Mouse (Mus musculus): ENCODE measurements at regions not wholly inside any gene's neighbourhood (a gene's known extent, or its start where the extent isn't known, plus 50 kb on each side); places are given as distances from the start of the nearest gene placed in this dataset.
"Not testable (repeated sequence)": the region's sequence is repeated elsewhere in the genome, so short reads cannot be mapped to it uniquely, and the experiment has no call there.

DNA sequence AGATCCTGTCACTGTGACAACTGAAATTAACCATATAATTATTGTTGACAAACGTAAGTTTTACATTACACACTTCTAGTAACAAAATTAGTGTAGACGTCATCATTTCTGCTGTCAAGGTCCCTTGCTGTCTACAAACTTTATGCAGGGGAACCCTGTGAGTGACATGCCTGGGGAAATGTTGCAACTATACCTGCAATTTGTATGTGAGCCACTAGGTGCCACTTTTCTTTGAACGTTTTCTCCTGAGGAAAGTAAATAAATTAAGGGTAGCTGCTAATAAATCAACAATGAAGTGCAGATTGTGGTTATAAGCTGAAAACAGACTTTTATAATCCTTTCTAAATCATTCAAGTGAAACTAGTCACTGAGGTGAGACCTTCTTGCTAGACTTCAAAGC is 457.3 kb upstream of the Ercc4 start:
- Histone ChIP-seq H3K9ac (no peak overlapping the region), H3K27me3 (no peaks in the 10 kb centered on the region), H3K4me3 (no peak overlapping the region), H3K36me3 (no peaks in the 10 kb centered on the region), H3K9me3 (no peaks in the 10 kb centered on the region), H3K4me2 (no peak overlapping the region), H3K4me1 (no peaks in the 10 kb centered on the region), H3K27ac (no peak overlapping the region)
- ATAC-seq (ENCODE audit: borderline replicate concordance, extremely low read depth, low FRiP score, low TSS enrichment), result no peak
- WGBS, result 71% methylated on average over 3 of the region's 3 CpGs

- not testable (repeated sequence) for H3K27ac ChIP-seq; H3K9ac ChIP-seq; H3K9me3 ChIP-seq; H3K4me2 ChIP-seq; ATAC-seq (ENCODE audit: borderline replicate concordance, extremely low read depth, low FRiP score, low TSS enrichment); H3K4me3 ChIP-seq; H3K36me3 ChIP-seq; H3K4me1 ChIP-seq; H3K27me3 ChIP-seq
- 74% methylated on average over 1 of the region's 1 CpGs for WGBS
These were observed 435.8 kb upstream of the Ercc4 start for GRCm38 (mm10) chr16:12673656-12674055.

DNA sequence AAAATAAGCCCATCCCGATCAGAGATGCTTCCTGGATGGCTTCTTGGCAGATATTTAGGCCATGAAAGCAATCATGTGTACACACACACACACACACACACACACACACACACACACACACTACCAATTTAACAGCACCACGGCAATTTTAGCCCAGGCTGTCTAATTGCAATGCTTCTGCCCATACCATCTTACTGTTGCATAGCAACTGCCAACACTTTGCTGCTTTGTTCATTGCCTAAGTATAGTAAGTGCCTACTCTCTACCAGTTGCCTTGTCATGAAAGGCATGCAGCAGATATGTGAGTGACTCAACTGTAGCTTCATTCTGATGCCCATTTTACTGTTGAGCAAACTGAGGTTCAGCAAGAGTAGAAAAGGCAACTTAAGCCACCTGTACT is 428.0 kb upstream of the Ercc4 start:
- no peaks in the 10 kb centered on the region for H3K27me3 ChIP-seq
- H3K36me3 ChIP-seq, result no peaks in the 10 kb centered on the region
- H3K4me2 ChIP-seq, result no peak overlapping the region
- 0 out of 2 replicates have a peak, but pooled peaks cover 2% of the 10 kb centered on the region for H3K4me1 ChIP-seq
- H3K9me3 ChIP-seq, result no peaks in the 10 kb centered on the region
- H3K9ac ChIP-seq, result no peak overlapping the region
- 71% methylated on average over 2 of the region's 2 CpGs for WGBS
- H3K27ac ChIP-seq, result no peak overlapping the region
- ATAC-seq (ENCODE audit: borderline replicate concordance, extremely low read depth, low FRiP score, low TSS enrichment), result no peak
- H3K4me3 ChIP-seq, result no peak overlapping the region

DNA sequence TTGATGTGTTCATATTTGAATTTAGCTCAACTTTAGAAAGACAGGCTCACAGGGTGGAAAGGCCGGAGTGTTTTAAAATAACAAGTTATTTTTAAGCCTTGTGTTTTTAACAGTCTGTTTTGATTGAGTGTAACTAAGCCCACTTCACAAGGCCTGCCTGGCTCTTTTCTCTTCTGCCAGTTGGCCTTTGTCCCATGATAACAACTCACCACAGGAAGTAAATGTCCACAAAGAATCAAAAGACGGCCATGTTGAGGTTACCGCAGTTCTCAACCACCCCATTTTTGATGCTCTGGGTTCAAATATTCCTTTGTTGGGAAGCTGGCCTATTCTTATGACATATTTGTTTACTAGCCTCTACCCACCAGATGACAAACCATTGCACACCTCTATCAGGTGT is 423.7 kb upstream of the Ercc4 start:
- 0 out of 2 replicates have a peak, but pooled peaks cover 2% of the 10 kb centered on the region for H3K4me1 ChIP-seq

GRCm38 (mm10) chr16:12691776-12692175 is 417.7 kb upstream of the Ercc4 start:
- Histone ChIP-seq H3K36me3 (no peaks in the 10 kb centered on the region), H3K4me3 (no peak overlapping the region), H3K9ac (no peak overlapping the region), H3K4me1 (no peaks in the 10 kb centered on the region; the same call in 1 of the 2 replicates), H3K27ac (no peak overlapping the region), H3K9me3 (no peaks in the 10 kb centered on the region), H3K4me2 (no peak overlapping the region), H3K27me3 (no peaks in the 10 kb centered on the region)
- 30% methylated on average over 3 of the region's 3 CpGs for WGBS
- no peak for ATAC-seq (ENCODE audit: borderline replicate concordance, extremely low read depth, low FRiP score, low TSS enrichment)

More for the DNA sequence above, 423.7 kb upstream of the Ercc4 start:
- H3K36me3 ChIP-seq, result no peaks in the 10 kb centered on the region
- no peaks in the 10 kb centered on the region for H3K27me3 ChIP-seq
- 42% methylated on average over 3 of the region's 3 CpGs for WGBS
- no peak for ATAC-seq (ENCODE audit: borderline replicate concordance, extremely low read depth, low FRiP score, low TSS enrichment)
- no peak overlapping the region for H3K4me3 ChIP-seq
- H3K9me3 ChIP-seq, result no peaks in the 10 kb centered on the region
- no peak overlapping the region for H3K27ac ChIP-seq
- H3K4me2 ChIP-seq, result no peak overlapping the region
- H3K9ac ChIP-seq, result no peak overlapping the region

- H3K36me3 ChIP-seq, result no peaks in the 10 kb centered on the region
- H3K4me2 ChIP-seq, result no peak overlapping the region
These were observed 416.7 kb upstream of the Ercc4 start for GRCm38 (mm10) chr16:12692739-12693292.

GRCm38 (mm10) chr16:12693346-12693745 is 416.1 kb upstream of the Ercc4 start:
- no peak overlapping the region for H3K9ac ChIP-seq
- H3K4me2 ChIP-seq, result no peak overlapping the region
- no peak overlapping the region for H3K27ac ChIP-seq
- no peaks in the 10 kb centered on the region for H3K9me3 ChIP-seq
- H3K4me3 ChIP-seq, result no peak overlapping the region
- H3K27me3 ChIP-seq, result no peaks in the 10 kb centered on the region
- H3K36me3 ChIP-seq, result no peaks in the 10 kb centered on the region
- no peak for ATAC-seq (ENCODE audit: borderline replicate concordance, extremely low read depth, low FRiP score, low TSS enrichment)
- H3K4me1 ChIP-seq, result peaks cover 4% of the 10 kb centered on the region; the same call in 1 of the 2 replicates
- 57% methylated on average over 7 of the region's 7 CpGs for WGBS

More at GRCm38 (mm10) chr16:12692739-12693292, 416.7 kb upstream of the Ercc4 start:
- Histone ChIP-seq H3K9ac (no peak overlapping the region), H3K4me1 (no peaks in the 10 kb centered on the region; the same call in 1 of the 2 replicates), H3K27ac (no peak overlapping the region), H3K4me3 (no peak overlapping the region), H3K9me3 (no peaks in the 10 kb centered on the region), H3K27me3 (no peaks in the 10 kb centered on the region)
- 26% methylated on average over 5 of the region's 5 CpGs for WGBS
- ATAC-seq (ENCODE audit: borderline replicate concordance, extremely low read depth, low FRiP score, low TSS enrichment), result no peak

DNA sequence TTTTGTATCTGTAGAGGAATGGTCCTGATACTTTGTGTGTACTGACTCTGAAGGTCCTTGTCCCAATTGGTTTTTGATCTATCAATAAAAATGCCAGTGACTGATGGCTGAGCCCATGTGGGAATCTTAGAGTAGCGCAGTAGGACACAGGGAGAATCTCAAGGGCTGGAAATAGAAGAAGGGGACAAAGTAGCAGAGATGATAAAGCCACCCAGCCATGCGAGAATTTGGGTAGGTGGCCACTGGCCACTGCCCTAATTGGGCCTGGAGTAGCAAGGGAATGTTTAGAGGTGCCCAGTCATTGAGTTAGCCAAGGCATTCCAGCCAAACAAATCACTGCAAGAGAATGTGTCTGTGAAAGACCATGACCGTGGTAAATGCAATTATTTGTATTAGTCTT is 414.8 kb upstream of the Ercc4 start:
- no peak overlapping the region for H3K4me2 ChIP-seq
- H3K4me1 ChIP-seq, result peaks cover 4% of the 10 kb centered on the region; the same call in 1 of the 2 replicates
- H3K4me3 ChIP-seq, result no peak overlapping the region
- H3K9ac ChIP-seq, result no peak overlapping the region
- no peaks in the 10 kb centered on the region for H3K27me3 ChIP-seq
- WGBS, result 78% methylated on average over 3 of the region's 3 CpGs
- H3K27ac ChIP-seq, result no peak overlapping the region
- H3K9me3 ChIP-seq, result no peaks in the 10 kb centered on the region
- no peaks in the 10 kb centered on the region for H3K36me3 ChIP-seq
- no peak for ATAC-seq (ENCODE audit: borderline replicate concordance, extremely low read depth, low FRiP score, low TSS enrichment)

DNA sequence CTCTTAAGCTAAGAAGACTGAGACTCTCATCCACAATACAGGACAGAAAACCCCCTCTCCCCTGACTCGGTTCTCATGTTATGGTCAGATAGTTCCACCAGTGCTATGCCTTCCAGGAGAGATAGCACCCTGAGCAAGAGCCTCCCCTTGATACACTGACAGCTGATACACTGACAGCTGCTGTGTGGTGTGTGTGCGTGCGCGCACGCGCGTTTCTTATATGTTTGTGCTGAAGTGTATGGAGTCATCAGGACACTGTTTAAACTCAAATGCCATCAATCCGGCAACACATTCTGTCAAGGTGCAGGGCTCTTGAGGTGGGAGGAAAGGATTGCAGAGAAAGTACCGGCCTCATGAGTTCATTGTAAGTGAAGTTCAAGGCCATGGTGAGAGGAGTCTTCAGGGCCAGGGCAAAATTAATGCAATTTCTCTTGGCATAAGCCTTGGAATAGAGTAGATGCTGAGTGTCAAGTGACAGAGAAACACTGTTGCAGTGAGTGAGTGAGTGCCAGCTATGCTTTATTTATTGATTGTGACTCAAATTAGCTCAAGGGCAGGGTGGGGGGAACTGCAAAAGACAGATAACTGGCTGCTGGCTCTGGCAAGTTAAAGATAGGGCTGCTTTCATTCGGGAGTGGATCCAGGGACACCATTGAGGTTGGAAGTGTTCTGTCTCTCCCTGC is 412.4 kb upstream of the Ercc4 start:
- H3K27me3 ChIP-seq, result no peaks in the 10 kb centered on the region; the same call in 1 of the 2 replicates
- H3K9ac ChIP-seq, result no peak overlapping the region
- no peaks in the 10 kb centered on the region for H3K9me3 ChIP-seq
- H3K36me3 ChIP-seq, result no peaks in the 10 kb centered on the region
- no peak overlapping the region for H3K27ac ChIP-seq
- peaks cover 4% of the 10 kb centered on the region; the same call in 1 of the 2 replicates for H3K4me1 ChIP-seq
- ATAC-seq (ENCODE audit: borderline replicate concordance, extremely low read depth, low FRiP score, low TSS enrichment), result peak; percentile 89
- 34% methylated on average over 10 of the region's 10 CpGs for WGBS
- H3K4me3 ChIP-seq, result no peak overlapping the region
- H3K4me2 ChIP-seq, result no peak overlapping the region

DNA sequence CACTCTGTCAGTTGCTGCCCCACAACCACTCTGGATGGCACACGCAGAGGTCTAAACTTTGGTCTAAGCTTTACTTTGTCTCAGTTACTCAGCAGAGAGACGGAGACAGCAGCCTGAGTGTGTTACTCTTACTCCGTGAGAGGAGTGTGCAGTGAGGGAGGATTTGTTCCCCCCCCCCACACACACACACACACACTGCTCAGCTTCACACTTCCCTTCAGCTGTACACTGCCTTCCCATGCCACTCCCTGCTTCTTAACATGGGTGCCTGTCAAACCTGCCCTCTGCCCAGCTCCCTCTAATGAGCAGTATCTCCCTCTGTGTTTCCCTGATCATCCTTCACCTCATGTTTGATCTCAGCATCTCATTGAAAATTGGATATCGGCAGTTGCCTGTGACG is 409.9 kb upstream of the Ercc4 start:
- Histone ChIP-seq H3K9ac (no peak overlapping the region), H3K4me1 (peaks cover 4% of the 10 kb centered on the region; the same call in 1 of the 2 replicates), H3K4me3 (no peak overlapping the region), H3K4me2 (no peak overlapping the region), H3K27me3 (no peaks in the 10 kb centered on the region; the same call in 1 of the 2 replicates), H3K36me3 (no peaks in the 10 kb centered on the region), H3K27ac (no peak overlapping the region), H3K9me3 (no peaks in the 10 kb centered on the region)
- 79% methylated on average over 5 of the region's 5 CpGs for WGBS
- no peak for ATAC-seq (ENCODE audit: borderline replicate concordance, extremely low read depth, low FRiP score, low TSS enrichment)

- no peak overlapping the region for H3K4me2 ChIP-seq
- ATAC-seq (ENCODE audit: borderline replicate concordance, extremely low read depth, low FRiP score, low TSS enrichment), result no peak
- H3K9me3 ChIP-seq, result no peaks in the 10 kb centered on the region
- peaks cover 4% of the 10 kb centered on the region; the same call in 1 of the 2 replicates for H3K4me1 ChIP-seq
- WGBS, result 87% methylated on average over 10 of the region's 10 CpGs
- H3K9ac ChIP-seq, result no peak overlapping the region
- H3K4me3 ChIP-seq, result no peak overlapping the region
- no peaks in the 10 kb centered on the region; the same call in 1 of the 2 replicates for H3K27me3 ChIP-seq
- H3K27ac ChIP-seq, result no peak overlapping the region
- no peaks in the 10 kb centered on the region for H3K36me3 ChIP-seq
These were observed 409.4 kb upstream of the Ercc4 start for GRCm38 (mm10) chr16:12700088-12700487.

GRCm38 (mm10) chr16:12703818-12704590 is 405.5 kb upstream of the Ercc4 start:
- Histone ChIP-seq H3K4me3 (no peak overlapping the region), H3K36me3 (no peaks in the 10 kb centered on the region), H3K9ac (no peak overlapping the region), H3K4me2 (no peak overlapping the region), H3K27me3 (no peaks in the 10 kb centered on the region; the same call in 1 of the 2 replicates), H3K4me1 (no peaks in the 10 kb centered on the region), H3K9me3 (no peaks in the 10 kb centered on the region), H3K27ac (no peak overlapping the region)
- ATAC-seq (ENCODE audit: borderline replicate concordance, extremely low read depth, low FRiP score, low TSS enrichment), result no peak
- 65% methylated on average over 9 of the region's 9 CpGs for WGBS

Measured in lung, embryonic 15.5 days (tissue).